In genomic region chr12:36156637-36157303, GRCm38 (mm10) we compare ENCODE assay signal across 8 mouse cellular contexts. TPM values are rescaled to one million over a fixed set of nuclear protein-coding genes. Genes with fewer than 3 reads are reported as not detected.
A peak's percentile ranks its signal among the peaks of the same experiment; 100 is the strongest.
DNase-seq lines count a peak whose midpoint lies in the region; ATAC-seq lines count a peak whose summit lies in the region.

Gene Ankmy2 (plus strand): TSS chr12:36157114.

- peak; percentile 94 for DNase-seq in adipocyte (ENCODE audit: low spot score)
- peak; percentile 94 for DNase-seq in embryo, embryonic 10 days (ENCODE audit: low spot score)
- DNase-seq in gastrocnemius, postnatal 10 days: peak; percentile 91
- peak; percentile 97 for DNase-seq in induced T-regulatory cell, adult 2 months (ENCODE audit: low read depth)
- DNase-seq in left cerebral cortex, postnatal 10 days (ENCODE audit: extremely low spot score in 1 of 2, low spot score in 2 of 2): peak; percentile 86 to 98
- DNase-seq in right cerebral cortex, postnatal 25 days: peak; percentile 89
- DNase-seq in urinary bladder, postnatal 4 days (ENCODE audit: low spot score in 2 of 2): peak; percentile 85 to 91

- intact Hi-C loops in left cerebral cortex, postnatal 10 days (cut with DNase I): loop anchor here (5.0 kb wide), 2 partner anchors 54 to 114 kb away; partner anchors contain the start of gene Tspan13

- peak; percentile 88 for ATAC-seq in megakaryocyte-erythroid progenitor cell, adult 5-6 weeks (replicated peaks; ENCODE audit: low FRiP score, low TSS enrichment, poor library complexity, severe bottlenecking)

RNA-seq across cellular contexts. Expression of gene Ankmy2, which starts in this region (rescaled TPM):
- 10 to 100 TPM; 13.0 to 16.5 TPM for total RNA-seq in gastrocnemius, postnatal 10 days (2021)
- total RNA-seq in left cerebral cortex, postnatal 10 days (2021): 10 to 100 TPM; 58.9 to 60.0 TPM
- 18.5 and 29.4 TPM in 2 replicates for total RNA-seq in megakaryocyte-erythroid progenitor cell, adult 5-6 weeks (2014; fragmentation: Nextera tagmentation)
- total RNA-seq in megakaryocyte-erythroid progenitor cell, adult 5-6 weeks (2017): 24.8 and 26.8 TPM in 2 replicates

Comparison
In these comparisons a context has a peak if more than half of its experiments do, and no peak if none do; other contexts are left out.
1. Peak in every context shown above with its lines: DNase-seq and ATAC-seq.